Mouse (Mus musculus) spleen, adult 2 months (tissue): Measurements from ENCODE around the gene Gabrg3.

Experiments used
- CTCF ChIP-seq: fragments of 200-500 bp; IDR thresholded peaks from 2 replicates; pipeline ENCODE4 v1.5.1; 2011; ENCODE audit warnings: mild to moderate bottlenecking, inconsistent platforms; ENCODE audit not compliant: insufficient read depth, insufficient read length, insufficient replicate concordance; ENCODE audit errors: extremely low read depth
- POLR2A ChIP-seq: fragments of 200-500 bp; IDR thresholded peaks from 2 replicates; pipeline ENCODE4 v1.6.1; 2011; ENCODE audit warnings: low read depth, low read length, inconsistent platforms

- TF ChIP-seq CTCF = no peak
- TF ChIP-seq POLR2A = no peak
These were observed 254.0 kb downstream of the Gabrg3 start for GRCm38 (mm10) chr7:57133009-57133408.
